Mouse (Mus musculus): ENCODE measurements around the gene Dtx4. TPM values are rescaled to one million over a fixed set of nuclear protein-coding genes. Genes with fewer than 3 reads are reported as not detected.
"Not testable (repeated sequence)": the region's sequence is repeated elsewhere in the genome, so short reads cannot be mapped to it uniquely, and the experiment has no call there.

The Dtx4 gene
- 1 to 10 TPM; 7.6 to 9.7 TPM for total RNA-seq (2021)
- long read RNA-seq, experiment 1, full-length matches to known transcripts = 4 of 5 reads
- long read RNA-seq, experiment 1, partial matches to known transcripts = 1 of 5 reads
- long read RNA-seq, experiment 1, other reads (novel, unspliced or antisense) = 0 of 5 reads
- long read RNA-seq, experiment 2, full-length matches to known transcripts = 3 of 8 reads
- long read RNA-seq, experiment 2, partial matches to known transcripts = 3 of 8 reads
- long read RNA-seq, experiment 2, other reads (novel, unspliced or antisense) = 2 of 8 reads

GRCm38 (mm10) chr19:12501370-12502347 lies at the start of gene Dtx4:
Gene Dtx4 (minus strand): TSS chr19:12501454.
- intact Hi-C loops (cut with DNase I) = loop anchor here (5.0 kb wide), 2 partner anchors 34 to 69 kb away; no protein-coding TSS in a partner anchor
- peak; percentile 92 to 96 for DNase-seq

GRCm38 (mm10) chr19:12550005-12550942 lies 49.0 kb upstream of the Dtx4 start:
- intact Hi-C loops (cut with DNase I) = no loop called here
- no peak for DNase-seq

DNA sequence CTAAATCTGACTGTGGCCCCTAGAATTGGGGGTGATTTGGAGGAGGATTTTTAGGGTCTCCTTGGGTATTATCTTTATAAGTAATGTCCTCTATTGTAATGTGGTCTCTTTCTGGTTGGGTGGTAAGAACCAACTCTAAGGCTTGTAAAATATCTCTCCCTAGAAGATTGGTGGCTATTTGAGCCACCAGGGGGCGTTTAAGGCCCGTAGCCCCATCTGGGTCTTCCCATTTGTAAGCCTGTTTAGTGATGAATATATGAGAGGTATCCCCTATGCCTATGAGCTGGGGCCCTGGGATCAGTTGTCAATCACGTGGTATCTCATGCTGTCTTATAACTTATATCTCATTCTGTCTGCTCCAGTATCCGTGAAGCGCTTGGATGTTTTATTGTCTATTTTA lies 47.9 kb upstream of the Dtx4 start:
- intact Hi-C loops (cut with DNase I) = loop anchor here (1.0 kb wide), 1 partner anchor 43 kb away; no protein-coding TSS in a partner anchor
- DNase-seq = peak; percentile 54 to 66

DNA sequence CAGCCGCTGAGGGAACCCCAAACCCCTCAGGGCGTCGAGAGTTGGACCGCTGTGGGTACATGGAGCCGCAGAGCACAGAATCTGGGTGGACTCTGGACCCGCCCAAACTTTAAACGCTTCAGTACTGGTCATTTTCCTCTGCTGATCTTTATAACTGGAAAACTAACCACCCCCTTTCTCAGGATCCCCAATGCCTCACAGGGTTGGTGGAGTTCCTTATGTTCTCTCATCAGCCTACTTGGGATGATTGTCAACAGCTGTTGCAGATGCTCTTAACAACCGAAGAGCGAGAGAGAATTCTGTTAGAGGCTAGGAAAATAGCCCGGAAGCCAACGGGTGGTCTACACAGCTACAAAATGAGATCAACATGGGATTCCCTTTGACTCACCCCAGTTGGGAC lies 44.2 kb upstream of the Dtx4 start, which contains the start of gene Fam111a:
Gene Fam111a, plus strand, starts transcription at position 301 of the 400 bp plus-strand sequence.
- DNase-seq; intact Hi-C loops (cut with DNase I): not testable (repeated sequence)

- intact Hi-C loops (cut with DNase I) = no loop called here
- no peak for DNase-seq
Measured at GRCm38 (mm10) chr19:12541644-12542043, 40.4 kb upstream of the Dtx4 start.

- intact Hi-C loops (cut with DNase I) = no loop called here
- DNase-seq = no peak
Measured at GRCm38 (mm10) chr19:12540727-12541126, 39.5 kb upstream of the Dtx4 start.

DNA sequence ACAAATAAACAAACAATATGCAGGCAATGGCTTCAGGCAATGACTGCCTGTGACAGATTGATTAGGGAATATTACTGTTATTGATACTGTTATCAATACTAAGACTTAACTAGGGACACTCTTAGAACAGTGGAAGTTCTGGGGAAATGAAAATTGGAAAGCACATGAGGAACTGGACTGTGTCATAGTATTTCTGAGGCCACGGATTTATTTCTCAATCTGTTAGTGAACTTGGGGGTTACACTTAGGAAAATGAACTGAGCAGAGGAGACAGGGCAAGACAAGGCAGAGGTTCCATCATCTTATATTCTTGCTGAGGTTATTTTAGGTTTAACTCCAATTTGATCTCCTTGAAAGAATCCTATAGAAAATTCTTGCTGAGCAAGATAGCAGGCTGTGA lies 38.7 kb upstream of the Dtx4 start:
- DNase-seq = no peak
- intact Hi-C loops (cut with DNase I) = no loop called here

- intact Hi-C loops (cut with DNase I) = no loop called here
- no peak for DNase-seq
Measured at GRCm38 (mm10) chr19:12537168-12537567, 35.9 kb upstream of the Dtx4 start.

GRCm38 (mm10) chr19:12523377-12523776 lies 22.1 kb upstream of the Dtx4 start:
- intact Hi-C loops (cut with DNase I) = no loop called here
- no peak for DNase-seq

DNA sequence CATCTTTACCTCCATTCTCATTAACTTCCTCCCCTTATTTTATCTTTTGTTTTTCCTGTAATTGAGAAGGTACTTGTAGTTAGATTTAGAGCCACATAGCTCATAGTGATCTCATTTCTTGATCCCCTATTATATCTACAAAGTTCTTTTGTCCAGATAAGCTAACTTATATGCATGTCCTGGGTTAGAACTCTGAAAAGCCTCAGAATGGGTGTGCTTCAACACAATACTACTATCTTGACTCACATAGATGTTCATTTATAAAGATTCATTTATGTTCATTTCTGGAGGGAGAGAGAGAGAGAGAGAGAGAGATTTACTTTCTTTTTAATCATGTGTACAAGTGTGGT lies 17.3 kb upstream of the Dtx4 start:
- DNase-seq = no peak
- intact Hi-C loops (cut with DNase I) = loop anchor here (2.0 to 5.0 kb wide), 3 partner anchors 72 to 302 kb away; partner anchors contain the start of genes Lpxn and Zfp91

GRCm38 (mm10) chr19:12517671-12518540 lies 16.7 kb upstream of the Dtx4 start:
- peak; percentile 36 to 56 for DNase-seq
- intact Hi-C loops (cut with DNase I) = loop anchor here (2.0 to 5.0 kb wide), 3 partner anchors 73 to 303 kb away; partner anchors contain the start of genes Lpxn and Zfp91

DNA sequence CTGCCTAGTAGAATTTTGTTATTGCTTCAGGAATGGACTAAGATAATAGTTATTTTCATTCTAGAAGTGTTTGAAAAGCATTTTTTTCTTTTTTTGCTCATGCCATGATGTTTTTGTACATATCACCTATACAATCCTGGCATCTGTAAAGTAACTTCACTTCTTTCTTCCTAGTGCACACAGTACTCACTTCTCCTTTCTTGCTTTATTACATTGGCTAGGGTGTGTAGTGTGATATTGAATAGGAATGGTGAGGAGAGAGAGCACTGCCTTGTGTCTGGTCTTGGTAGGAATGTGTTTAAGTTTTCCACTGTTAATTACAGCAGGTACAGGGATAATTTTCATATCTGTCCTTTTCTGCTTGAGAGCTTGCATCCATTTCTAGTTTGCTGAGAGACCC lies 13.4 kb upstream of the Dtx4 start:
- no peak for DNase-seq
- intact Hi-C loops (cut with DNase I) = loop anchor here (5.0 kb wide), 1 partner anchor 283 kb away; the partner anchor contains the start of genes Lpxn and Zfp91

DNA sequence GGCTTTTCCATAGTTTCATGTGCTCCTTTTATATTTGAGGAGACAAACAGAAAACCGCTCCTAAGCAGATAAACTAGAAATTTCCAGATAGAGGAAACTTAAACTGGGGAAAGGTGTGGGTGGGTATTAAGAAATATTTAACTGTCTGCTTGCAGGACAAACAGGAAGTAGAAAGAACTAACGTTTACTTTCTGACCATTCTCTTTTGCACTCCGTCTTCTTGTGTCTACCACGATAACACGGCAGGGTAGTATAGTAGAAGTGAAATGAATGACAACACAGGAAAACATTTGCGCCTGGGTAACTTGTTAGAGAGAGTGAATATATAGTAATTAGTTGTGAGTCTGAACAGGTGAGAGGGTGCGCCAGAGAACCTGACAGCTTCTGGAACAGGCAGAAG lies 1.5 kb upstream of the Dtx4 start:
- no peak for DNase-seq
- intact Hi-C loops (cut with DNase I) = loop anchor here (5.0 kb wide), 2 partner anchors 35 to 70 kb away; no protein-coding TSS in a partner anchor

DNA sequence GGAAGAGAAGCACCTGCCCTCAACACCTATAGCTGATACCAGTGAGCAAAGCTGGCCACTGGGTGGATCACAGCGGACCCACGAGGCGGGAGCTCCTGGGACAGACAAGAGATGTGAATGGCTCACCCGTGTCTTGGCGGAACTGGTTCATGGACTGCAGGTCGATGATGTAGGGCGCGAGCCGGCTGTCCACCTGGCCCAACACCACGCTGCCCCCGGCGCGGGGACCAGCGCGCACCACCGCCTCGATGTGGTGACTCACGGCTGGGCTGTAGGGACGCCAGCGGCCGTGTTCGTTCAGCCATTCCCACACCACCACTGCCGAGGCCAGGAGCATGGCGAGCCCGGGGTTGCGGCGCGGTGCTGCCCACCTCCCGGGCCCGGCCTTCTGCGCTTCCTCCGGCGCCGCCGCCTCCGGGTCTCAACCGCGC lies 358 bp downstream of the Dtx4 start:
- intact Hi-C loops (cut with DNase I) = loop anchor here (5.0 kb wide), 2 partner anchors 34 to 69 kb away; no protein-coding TSS in a partner anchor

DNA sequence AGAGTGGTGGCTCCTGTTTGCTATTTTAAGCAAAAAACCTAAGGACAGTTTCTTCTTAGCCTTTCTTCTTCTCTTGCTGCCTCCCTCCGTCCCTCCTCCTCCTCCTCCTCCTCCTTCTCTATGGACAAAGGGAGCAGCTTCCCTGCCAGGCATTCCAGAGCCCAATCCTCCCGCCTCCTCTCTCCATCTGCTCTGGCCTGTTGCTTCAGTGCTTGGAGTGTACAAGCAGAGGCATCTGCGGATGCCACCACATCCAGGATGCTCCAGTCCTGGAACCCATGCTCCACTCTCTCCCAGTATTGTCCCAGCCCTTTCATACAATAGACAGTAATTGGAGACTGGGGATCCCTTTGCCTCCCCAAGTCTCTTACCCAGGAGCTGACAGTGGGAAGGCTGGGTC lies 1.1 kb downstream of the Dtx4 start:
- DNase-seq = peak; percentile 47 to 50
- intact Hi-C loops (cut with DNase I) = loop anchor here (5.0 kb wide), 2 partner anchors 33 to 68 kb away; no protein-coding TSS in a partner anchor

More for the DNA sequence above, 358 bp downstream of the Dtx4 start:
- peak; percentile 53 for DNase-seq

DNA sequence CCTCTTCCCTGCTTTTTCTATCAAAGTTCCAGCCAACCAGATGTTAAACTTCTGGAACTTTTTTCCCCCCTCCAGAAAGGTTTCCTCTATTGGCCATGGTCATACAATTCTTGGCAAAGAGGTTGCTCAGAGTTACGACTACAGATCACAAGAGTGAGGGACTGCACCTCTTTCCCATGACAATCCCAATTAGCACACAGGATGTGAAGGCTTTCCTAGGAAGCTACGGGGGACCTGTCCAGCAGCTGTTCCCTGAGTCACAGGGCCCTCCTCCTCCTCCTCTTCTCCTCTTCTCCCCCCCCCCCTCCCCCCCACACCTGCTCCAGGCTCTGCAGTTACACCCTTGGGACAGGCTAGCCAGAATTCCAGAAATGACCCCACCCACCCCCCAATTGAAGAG lies 1.8 kb downstream of the Dtx4 start:
- intact Hi-C loops (cut with DNase I) = no loop called here
- no peak for DNase-seq

- intact Hi-C loops (cut with DNase I) = no loop called here
- no peak for DNase-seq
Measured at GRCm38 (mm10) chr19:12498941-12499340, 2.3 kb downstream of the Dtx4 start.

DNA sequence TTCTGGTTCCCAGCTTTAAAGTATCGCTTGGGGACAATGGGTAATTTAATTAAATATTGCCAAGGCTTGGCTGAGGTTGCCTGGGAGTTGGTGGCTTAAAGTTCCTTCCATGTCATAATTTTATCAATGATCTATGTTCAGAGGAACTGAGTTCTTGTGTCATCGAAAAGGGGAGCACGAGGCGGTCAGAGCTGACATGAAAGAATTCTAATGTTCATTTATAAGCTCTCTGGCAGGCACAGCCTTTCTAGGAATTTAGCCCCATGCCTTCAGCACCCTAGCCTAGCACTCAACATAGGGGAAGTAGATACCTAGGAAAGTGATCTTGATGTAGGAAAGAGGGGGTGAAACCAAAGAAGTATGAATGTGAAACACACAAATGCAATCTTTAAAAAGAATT lies 2.9 kb downstream of the Dtx4 start:
- DNase-seq = no peak
- intact Hi-C loops (cut with DNase I) = no loop called here

DNA sequence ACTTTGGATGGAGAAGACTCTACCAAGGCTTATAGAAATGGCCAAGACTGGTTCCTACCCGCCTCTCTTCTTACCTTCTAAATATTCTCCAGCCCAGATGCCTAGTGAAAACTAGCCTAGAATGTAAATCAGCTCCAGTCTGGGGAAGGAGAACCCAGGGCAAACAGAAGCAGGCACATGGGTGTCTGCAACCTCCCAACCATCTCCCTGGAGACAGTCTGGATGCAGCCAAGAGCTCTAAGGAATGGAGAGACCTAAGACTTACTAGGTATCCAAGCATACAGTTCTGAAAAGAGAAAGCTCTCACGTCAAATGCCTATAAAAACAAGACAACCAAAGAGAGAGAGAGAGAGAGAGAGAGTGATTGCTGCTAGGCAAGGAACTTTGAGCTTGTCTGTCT lies 3.3 kb downstream of the Dtx4 start:
- DNase-seq = no peak
- intact Hi-C loops (cut with DNase I) = no loop called here
